Mouse (Mus musculus) forebrain, postnatal 0 days (tissue): ENCODE results near the gene Setd1b. TPM values are rescaled to one million over a fixed set of nuclear protein-coding genes. Genes with fewer than 3 reads are reported as not detected.

Experiments
- ATAC-seq: fragments of 200-750 bp; cut with Nextera tagmentation; 2 replicates; pipeline ENCODE4 v1.8.0; 2017; ENCODE audit warnings: mild to moderate bottlenecking, moderate library complexity
- DNase-seq: peaks from one replicate; pipeline ENCODE4 v3.0.0-alpha.2; 2015
- H3K27ac ChIP-seq: fragments of 300-500 bp; sonication (generic); 2 replicates; pipeline ENCODE4 v1.5.1; 2014; ENCODE audit warnings: low read depth, mild to moderate bottlenecking, antibody characterized with exemption, low read length, moderate library complexity, mixed read lengths
- H3K27me3 ChIP-seq: fragments of 300-500 bp; sonication (generic); 2 replicates; pipeline ENCODE4 v1.6.1; 2014; ENCODE audit warnings: mild to moderate bottlenecking, low read length, mixed read lengths; ENCODE audit not compliant: insufficient read depth
- H3K36me3 ChIP-seq: fragments of 300-500 bp; sonication (generic); 2 replicates; pipeline ENCODE4 v1.6.1; 2014; ENCODE audit warnings: mild to moderate bottlenecking, moderate library complexity; ENCODE audit not compliant: insufficient read depth
- H3K4me1 ChIP-seq: fragments of 300-500 bp; sonication (generic); 2 replicates; pipeline ENCODE4 v1.6.1; 2014; ENCODE audit warnings: antibody characterized with exemption; ENCODE audit not compliant: insufficient read depth
- H3K4me2 ChIP-seq: fragments of 300-500 bp; sonication (generic); 2 replicates; pipeline ENCODE4 v1.6.1; 2014; ENCODE audit warnings: low read depth, mild to moderate bottlenecking, moderate library complexity
- H3K4me3 ChIP-seq: fragments of 300-500 bp; sonication (generic); 2 replicates; pipeline ENCODE4 v1.5.1; 2014; ENCODE audit warnings: low read depth, low read length, mixed read lengths
- H3K9ac ChIP-seq: fragments of 300-500 bp; sonication (generic); 2 replicates; pipeline ENCODE4 v1.6.1; 2014; ENCODE audit warnings: mild to moderate bottlenecking
- H3K9me3 ChIP-seq: fragments of 300-500 bp; sonication (generic); 2 replicates; pipeline ENCODE4 v1.6.1; 2016; ENCODE audit warnings: low read length
- CTCF ChIP-seq: sonication (generic); IDR thresholded peaks from 2 replicates; pipeline ENCODE4 v1.5.1; 2016; ENCODE audit warnings: antibody characterized with exemption, control low read depth, low read depth
- WGBS: fragments of 180-500 bp; shearing (Covaris S2); extraction: QIAGEN DNeasy Blood & Tissue Kit; methylation state at CpG from one replicate; pipeline ENCODE4 v1.1.7; 2014; 5-methylcytosine and 5-hydroxymethylcytosine counted together
- polyA plus RNA-seq: library from polyadenylated mRNA; unstranded; fragments of >200 nt; fragmentation: Nextera tagmentation; extraction: Ambion mirVana; gene quantifications from 2 replicates; pipeline ENCODE4 v1.2.1, GENCODE M21; 2015
- total RNA-seq: library from RNA; depleted of rRNA; stranded (reverse); fragments of >200 nt; gene quantifications from 2 replicates; pipeline ENCODE4 v1.2.3, GENCODE M21; 2014

Gene Setd1b
- total and polyA plus RNA-seq, 2 experiments from 2014 or later = 5.6 to 7.6 TPM

DNA sequence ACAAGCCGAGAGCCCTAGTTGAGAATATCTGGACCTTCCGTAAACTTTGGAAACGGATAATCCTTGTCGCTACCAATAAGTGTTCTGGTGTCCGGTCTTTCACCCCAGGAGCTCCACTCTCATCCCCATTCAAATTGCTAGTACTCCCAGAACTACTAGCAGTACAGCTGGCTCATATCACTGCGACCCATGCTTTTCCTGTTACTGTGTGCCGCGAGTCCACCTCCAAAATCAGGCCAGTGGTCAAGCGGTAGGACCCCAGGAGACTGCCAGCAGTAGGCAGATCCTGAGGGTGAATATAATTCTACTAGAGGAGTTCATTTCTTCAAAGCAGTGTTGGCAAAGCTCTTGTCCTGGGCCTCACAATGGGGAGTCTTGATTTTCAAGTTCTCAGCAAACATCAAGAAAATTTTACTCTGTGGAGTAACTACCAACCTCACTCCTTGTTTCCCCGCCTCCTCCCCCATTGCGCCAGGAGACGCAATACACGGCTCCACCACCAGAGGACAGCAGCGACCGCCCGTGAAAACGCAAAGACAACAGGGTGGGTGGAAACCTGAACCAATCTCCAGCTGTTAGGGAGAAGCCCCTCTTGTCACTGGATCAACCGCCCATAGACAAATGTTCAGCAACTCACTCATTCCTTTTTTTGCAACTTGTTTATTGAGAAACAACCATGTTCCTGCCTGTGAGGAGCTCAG, 8.8 kb upstream of the Setd1b start:
- H3K9ac ChIP-seq = no peak overlapping the region
- TF ChIP-seq CTCF = peak; percentile 99
- 19% methylated on average over 18 of the region's 18 CpGs for WGBS
- peaks cover 10% of the 10 kb centered on the region; the same call in 1 of the 2 replicates for H3K36me3 ChIP-seq
- peak overlapping the region; percentile 97 for H3K4me2 ChIP-seq
- no peak overlapping the region for H3K4me3 ChIP-seq
- DNase-seq (peak; percentile 93), ATAC-seq (peak; percentile 42)
- no peaks in the 10 kb centered on the region for H3K9me3 ChIP-seq
- H3K27ac ChIP-seq = peak overlapping the region; percentile 100
- peaks cover 22% of the 10 kb centered on the region for H3K4me1 ChIP-seq
- H3K27me3 ChIP-seq = no peaks in the 10 kb centered on the region

DNA sequence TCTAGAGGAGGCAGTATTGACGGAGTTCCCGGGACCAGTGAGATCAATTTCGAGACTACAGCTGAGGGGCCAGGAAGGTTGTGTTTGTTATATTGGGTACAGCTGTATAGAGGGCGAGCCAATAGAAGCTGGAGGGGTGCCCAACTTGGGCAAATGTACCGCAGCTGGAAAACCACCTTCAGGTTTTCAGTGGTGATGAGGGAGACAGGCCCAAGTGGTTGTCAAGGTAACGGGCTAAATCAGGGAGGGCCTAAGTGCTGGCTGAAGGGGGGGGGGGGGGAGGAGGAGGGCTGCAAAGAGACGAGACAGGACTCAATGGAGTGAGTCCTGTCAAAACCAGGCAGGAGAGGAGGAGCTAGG, 8.2 kb upstream of the Setd1b start:
- no peak for ATAC-seq
- Histone ChIP-seq H3K4me3 (no peak overlapping the region), H3K4me2 (peak overlapping the region; percentile 97), H3K36me3 (peaks cover 5% of the 10 kb centered on the region; the same call in 1 of the 2 replicates), H3K9ac (0 out of 2 replicates have a peak overlapping the region, but pooled peaks have one; percentile 6), H3K27me3 (no peaks in the 10 kb centered on the region), H3K27ac (peak overlapping the region; percentile 100), H3K4me1 (peaks cover 22% of the 10 kb centered on the region), H3K9me3 (no peaks in the 10 kb centered on the region)
- 11% methylated on average over 7 of the region's 7 CpGs for WGBS
- no peak for DNase-seq
- TF ChIP-seq CTCF = no peak

DNA sequence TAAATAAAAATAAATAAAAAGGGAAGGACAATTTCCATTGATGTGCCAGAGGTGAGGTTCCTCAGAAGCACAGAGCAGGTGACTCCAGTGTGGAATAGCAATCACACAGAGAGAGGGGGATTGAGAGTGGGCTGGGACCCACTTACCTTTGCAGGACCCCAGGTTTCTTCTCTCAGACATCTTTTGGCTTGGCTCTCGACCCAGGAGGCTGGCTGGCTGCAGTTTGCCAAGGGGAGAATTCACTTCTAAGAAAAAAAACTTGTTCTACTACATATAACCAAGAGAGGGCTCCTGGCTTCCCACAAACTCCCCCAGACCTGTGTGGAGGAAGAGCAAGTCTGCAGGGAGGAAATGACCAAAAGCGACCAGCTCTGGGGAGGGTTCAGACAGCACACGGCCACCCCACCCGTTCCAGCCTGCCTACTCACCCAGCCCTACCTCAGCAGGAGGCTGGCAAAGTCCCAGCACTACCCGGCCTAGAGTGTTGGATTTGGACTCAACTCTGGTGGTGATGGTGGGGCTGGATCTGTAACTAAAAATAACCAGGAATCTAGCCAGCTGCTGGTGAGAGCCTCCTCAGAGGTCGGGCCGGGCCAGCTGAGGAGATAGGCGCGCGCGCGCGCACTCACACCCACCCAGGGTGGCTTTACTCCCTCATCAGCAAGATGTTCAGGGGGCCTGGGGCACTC, 7.7 kb upstream of the Setd1b start:
- DNase-seq (peak; percentile 35), ATAC-seq (no peak)
- TF ChIP-seq CTCF = peak; percentile 10; the same call in 1 of the 2 replicates
- H3K4me3 ChIP-seq = peak overlapping the region; percentile 85; the same call in 1 of the 2 replicates
- peak overlapping the region; percentile 97 for H3K4me2 ChIP-seq
- WGBS = 18% methylated on average over 13 of the region's 13 CpGs
- peak overlapping the region; percentile 100; the same call in 1 of the 2 replicates for H3K9ac ChIP-seq
- peak overlapping the region; percentile 100 for H3K27ac ChIP-seq
- H3K36me3 ChIP-seq = no peaks in the 10 kb centered on the region
- H3K27me3 ChIP-seq = no peaks in the 10 kb centered on the region
- H3K9me3 ChIP-seq = no peaks in the 10 kb centered on the region
- H3K4me1 ChIP-seq = peaks cover 22% of the 10 kb centered on the region

DNA sequence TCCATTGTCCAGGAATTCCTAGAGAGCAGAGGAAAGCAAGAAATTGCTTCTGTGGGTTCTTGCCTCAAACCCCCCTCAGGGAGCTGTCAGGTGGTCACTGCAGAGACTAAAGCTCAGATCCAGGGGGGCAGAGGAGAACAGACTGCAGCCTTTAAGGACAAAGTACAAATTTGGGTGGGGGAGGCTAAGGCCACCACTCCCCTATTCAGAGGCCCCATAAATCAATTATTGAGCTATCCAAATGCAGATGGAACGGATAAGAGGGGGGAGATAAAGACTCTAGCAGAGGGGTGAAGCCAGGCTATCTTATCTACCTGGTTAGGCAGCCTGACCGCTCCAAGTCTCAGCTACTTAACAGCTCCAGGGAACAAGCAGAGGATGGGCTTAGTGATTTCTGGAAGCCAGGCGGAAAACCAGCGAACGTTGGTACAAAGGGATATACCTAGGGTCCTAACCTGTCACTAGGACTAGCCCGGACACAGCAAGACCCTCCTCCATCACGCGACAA, 7.1 kb upstream of the Setd1b start:
- Histone ChIP-seq H3K4me2 (peak overlapping the region; percentile 97), H3K27ac (peak overlapping the region; percentile 100), H3K4me3 (peak overlapping the region; percentile 85), H3K9ac (peak overlapping the region; percentile 100), H3K9me3 (no peaks in the 10 kb centered on the region), H3K4me1 (peaks cover 22% of the 10 kb centered on the region), H3K36me3 (no peaks in the 10 kb centered on the region), H3K27me3 (no peaks in the 10 kb centered on the region)
- 17% methylated on average over 8 of the region's 8 CpGs for WGBS
- DNase-seq (peak; percentile 18), ATAC-seq (no peak)
- no peak for TF ChIP-seq CTCF

DNA sequence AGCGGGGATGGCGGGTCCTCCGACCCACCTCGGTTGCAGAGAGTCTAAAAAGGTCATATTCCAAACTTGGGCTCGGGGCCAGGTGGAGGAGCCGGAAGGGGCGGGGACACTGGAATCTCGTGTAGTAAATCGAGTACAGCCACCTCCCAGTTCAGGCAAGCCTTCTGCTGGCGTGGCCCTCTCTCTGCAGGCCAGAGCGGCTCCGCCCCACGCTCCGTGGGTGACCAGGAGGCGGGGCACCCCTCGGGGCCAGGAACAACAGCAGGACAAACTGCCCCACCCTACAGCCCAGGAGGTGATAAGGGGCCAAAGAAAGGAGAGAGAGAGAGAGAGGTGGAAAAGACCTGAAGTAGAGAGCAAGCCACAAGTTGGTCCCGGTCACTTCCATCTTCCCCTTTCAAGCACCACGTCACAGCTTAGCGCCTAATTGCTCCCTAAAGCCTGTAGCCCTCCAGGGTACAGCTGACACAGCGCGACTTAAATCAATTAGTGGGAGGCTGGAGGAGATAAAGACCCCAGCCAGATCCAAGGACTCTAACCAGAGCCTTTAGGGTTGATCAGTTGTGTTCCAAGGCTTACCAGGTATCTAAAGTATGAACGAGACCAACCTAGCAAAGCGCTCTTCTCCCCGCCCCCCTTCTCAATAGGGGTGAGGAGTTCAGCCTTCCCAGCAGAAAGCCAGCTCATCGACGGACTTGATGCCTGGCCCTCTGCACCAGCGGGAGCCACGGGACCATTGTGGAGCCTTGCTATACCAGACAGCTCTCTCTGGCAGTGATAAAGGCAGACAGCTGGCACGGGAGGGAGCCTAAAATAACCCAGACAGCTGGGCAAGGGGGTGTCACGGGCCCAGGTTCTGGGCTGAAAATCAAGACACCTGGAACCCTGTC, 6.3 kb upstream of the Setd1b start:
- Histone ChIP-seq H3K4me3 (peak overlapping the region; percentile 85), H3K27ac (peak overlapping the region; percentile 100), H3K36me3 (no peaks in the 10 kb centered on the region), H3K4me1 (peaks cover 22% of the 10 kb centered on the region), H3K9ac (peak overlapping the region; percentile 100), H3K4me2 (peak overlapping the region; percentile 97), H3K27me3 (no peaks in the 10 kb centered on the region), H3K9me3 (no peaks in the 10 kb centered on the region)
- no peak for TF ChIP-seq CTCF
- 5% methylated on average over 30 of the region's 30 CpGs for WGBS
- 0 out of 2 replicates have a peak, but pooled peaks have one; percentile 4 for ATAC-seq
- DNase-seq = peak; percentile 79

DNA sequence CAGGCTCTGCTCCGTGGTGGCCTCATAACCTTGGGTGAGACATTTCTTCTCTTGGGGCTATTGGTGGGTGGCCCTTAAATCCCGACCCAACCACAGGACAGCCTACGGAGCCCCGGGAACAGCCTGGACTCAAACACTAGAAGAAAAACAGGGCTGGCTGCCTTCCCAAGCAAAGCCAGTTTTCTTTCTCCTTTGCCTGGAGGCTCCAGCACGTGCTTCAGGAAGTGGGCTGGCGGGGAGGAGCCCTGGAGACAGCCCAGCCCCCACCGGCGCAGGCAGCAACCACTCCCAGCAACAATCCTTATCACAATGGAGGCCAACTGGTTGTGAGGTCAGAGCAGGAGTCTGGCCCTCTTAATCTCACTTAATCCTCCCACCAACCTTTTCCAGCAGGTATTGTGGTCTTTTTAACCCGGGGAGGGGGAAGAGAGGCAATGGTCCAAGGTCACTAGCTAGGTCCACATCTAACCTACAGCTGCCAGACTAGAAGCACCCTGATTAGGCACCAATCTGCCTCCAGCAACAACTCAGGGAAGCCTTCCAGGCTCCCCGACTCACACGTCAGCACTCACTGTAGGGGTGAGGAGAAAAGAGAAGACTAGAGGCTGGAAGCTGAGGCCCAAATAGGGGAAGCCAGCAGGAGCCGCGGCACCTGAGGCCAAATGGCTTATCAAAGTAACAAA, 5.5 kb upstream of the Setd1b start:
- Histone ChIP-seq H3K36me3 (no peaks in the 10 kb centered on the region), H3K4me3 (peak overlapping the region; percentile 85), H3K9ac (peak overlapping the region; percentile 100), H3K4me1 (peaks cover 18% of the 10 kb centered on the region), H3K27ac (peak overlapping the region; percentile 100), H3K9me3 (no peaks in the 10 kb centered on the region), H3K27me3 (no peaks in the 10 kb centered on the region), H3K4me2 (peak overlapping the region; percentile 97)
- WGBS = under 1% methylated on average over 13 of the region's 13 CpGs
- peak; percentile 87 for DNase-seq
- ATAC-seq = peak; percentile 23
- no peak for TF ChIP-seq CTCF
